Mouse (Mus musculus): ENCODE measurements around the gene Tcf12.

The Tcf12 gene

GRCm38 (mm10) chr9:71806422-71806805 is 305.3 kb downstream of the Tcf12 start:
- DNase-seq (ENCODE audit: extremely low spot score) = peak; percentile 88

- no peak for DNase-seq (ENCODE audit: extremely low spot score)
These were observed 305.8 kb downstream of the Tcf12 start for GRCm38 (mm10) chr9:71805646-71806421.

DNA sequence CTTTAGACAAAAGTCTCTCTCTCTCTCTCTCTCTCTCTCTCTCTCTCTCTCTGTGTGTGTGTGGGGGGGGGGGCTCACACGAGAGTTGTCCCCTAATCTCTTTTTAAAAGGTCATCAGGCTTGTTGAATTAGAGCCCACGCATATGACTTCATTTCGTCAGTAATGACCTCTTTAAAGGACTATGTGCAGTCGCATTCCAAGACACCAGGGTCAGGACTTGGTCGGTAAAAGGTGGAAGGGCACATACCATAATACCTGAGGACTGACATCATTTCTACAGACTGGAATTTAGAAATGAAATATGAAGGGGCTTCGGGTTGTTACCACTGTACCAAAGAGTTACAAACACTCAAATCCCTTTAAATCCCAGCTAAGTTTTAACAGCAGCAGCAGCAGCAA is 307.6 kb downstream of the Tcf12 start:
- DNase-seq (ENCODE audit: extremely low spot score) = no peak

GRCm38 (mm10) chr9:71803281-71803680 is 308.4 kb downstream of the Tcf12 start:
- no peak for DNase-seq (ENCODE audit: extremely low spot score)

DNA sequence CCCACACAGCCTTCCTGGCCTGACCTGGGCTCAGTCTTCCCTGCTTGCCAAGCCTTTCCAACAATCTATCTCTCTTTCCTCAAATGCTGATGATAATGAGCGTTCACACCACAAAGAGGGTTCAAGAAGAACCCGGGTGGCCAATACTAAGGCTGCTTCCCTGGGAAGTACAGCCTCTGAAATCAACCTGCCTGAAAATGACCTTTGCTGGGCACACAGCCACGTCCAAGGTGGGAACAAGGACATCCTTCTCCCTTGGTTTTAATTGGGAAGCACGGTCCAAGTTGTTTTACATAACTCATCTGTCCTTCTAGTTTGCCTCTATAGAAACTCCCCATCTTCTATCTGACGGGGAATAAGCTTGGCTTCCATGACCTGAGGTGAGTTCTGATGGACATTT is 312.1 kb downstream of the Tcf12 start:
- no peak for DNase-seq (ENCODE audit: extremely low spot score)

GRCm38 (mm10) chr9:71798176-71798575 is 313.5 kb downstream of the Tcf12 start:
- no peak for DNase-seq (ENCODE audit: extremely low spot score)
